Mouse (Mus musculus) thymus, adult 18-20 months (tissue): Measurements from ENCODE around the gene Rrp1.
"Not testable (repeated sequence)": the region's sequence is repeated elsewhere in the genome, so short reads cannot be mapped to it uniquely, and the experiment has no call there.

ENCODE experiments used
- DNase-seq, 2 experiments: peaks; one replicate each; pipeline ENCODE4 v3.0.0; 2022; ENCODE audit warnings: mixed read lengths in 2 of 2

The Rrp1 gene

GRCm38 (mm10) chr10:78422614-78423013, 9.8 kb upstream of the Rrp1 start:
- no peak for DNase-seq

- DNase-seq: no peak
These were observed 8.1 kb upstream of the Rrp1 start for GRCm38 (mm10) chr10:78420929-78421328.

GRCm38 (mm10) chr10:78418791-78419190, 5.9 kb upstream of the Rrp1 start:
- no peak for DNase-seq

- no peak for DNase-seq
These were observed 5.0 kb upstream of the Rrp1 start for GRCm38 (mm10) chr10:78417888-78418287.

- not testable (repeated sequence) for DNase-seq
These were observed 2.1 kb upstream of the Rrp1 start for GRCm38 (mm10) chr10:78414936-78415335.

- DNase-seq: no peak
These were observed 293 bp upstream of the Rrp1 start for GRCm38 (mm10) chr10:78413152-78413520.

GRCm38 (mm10) chr10:78411851-78412250, 992 bp downstream of the Rrp1 start:
- DNase-seq: no peak

- DNase-seq: no peak
These were observed 3.6 kb downstream of the Rrp1 start for GRCm38 (mm10) chr10:78409035-78409788.

GRCm38 (mm10) chr10:78407132-78407531, 5.7 kb downstream of the Rrp1 start:
- DNase-seq: no peak

GRCm38 (mm10) chr10:78406152-78406551, 6.7 kb downstream of the Rrp1 start:
- no peak for DNase-seq

- no peak for DNase-seq
These were observed 10.4 kb downstream of the Rrp1 start for GRCm38 (mm10) chr10:78402301-78402922.

- DNase-seq: no peak
These were observed 11.7 kb downstream of the Rrp1 start for GRCm38 (mm10) chr10:78401127-78401526.

- DNase-seq: no peak
These were observed 13.7 kb downstream of the Rrp1 start for GRCm38 (mm10) chr10:78399090-78399657.

- no peak for DNase-seq
These were observed 16.3 kb downstream of the Rrp1 start for GRCm38 (mm10) chr10:78396625-78396885.

GRCm38 (mm10) chr10:78395819-78396624, 16.8 kb downstream of the Rrp1 start:
- peak; percentile 68 to 77 for DNase-seq

- no peak for DNase-seq
These were observed 17.5 kb downstream of the Rrp1 start for GRCm38 (mm10) chr10:78395377-78395776.

- DNase-seq: peak; percentile 43 to 56
These were observed 20.8 kb downstream of the Rrp1 start for GRCm38 (mm10) chr10:78392072-78392471.

- no peak for DNase-seq
These were observed 21.8 kb downstream of the Rrp1 start for GRCm38 (mm10) chr10:78390982-78391470.

- DNase-seq: no peak
These were observed 24.4 kb downstream of the Rrp1 start for GRCm38 (mm10) chr10:78388216-78388980.

GRCm38 (mm10) chr10:78385520-78385919, 27.3 kb downstream of the Rrp1 start:
- DNase-seq: peak in 1 of 2 experiments; percentile 27

GRCm38 (mm10) chr10:78383567-78383966, 29.3 kb downstream of the Rrp1 start:
- DNase-seq: no peak

GRCm38 (mm10) chr10:78378516-78378915, 34.3 kb downstream of the Rrp1 start:
- no peak for DNase-seq
